Mouse (Mus musculus) brain, adult 10 weeks (tissue): Measurements from ENCODE around the gene Bloc1s1. TPM values are rescaled to one million over a fixed set of nuclear protein-coding genes. Genes with fewer than 3 reads are reported as not detected.

ENCODE experiments used
- polyA plus RNA-seq: library from polyadenylated mRNA; stranded (reverse); fragments of 350-450 nt; fragmentation: Illumina TruSeq; extraction: RNeasy Lipid Tissue Mini Kit (QIAGEN cat#74804); gene quantifications from one replicate; pipeline ENCODE4 v1.2.3, GENCODE M21; 2015; ENCODE audit warnings: low read depth, low replicate concordance

Bloc1s1 gene
- polyA plus RNA-seq: 236 TPM

GRCm38 (mm10) chr10:128923935-128924334 lies at the start of gene Bloc1s1:
TSS of gene Bloc1s1 (minus strand) at chr10:128924035.

GRCm38 (mm10) chr10:128960590-128961584 lies 37.1 kb upstream of the Bloc1s1 start, which contains the start of gene Mettl7b:
TSS of gene Mettl7b (minus strand) at chr10:128960988.

DNA sequence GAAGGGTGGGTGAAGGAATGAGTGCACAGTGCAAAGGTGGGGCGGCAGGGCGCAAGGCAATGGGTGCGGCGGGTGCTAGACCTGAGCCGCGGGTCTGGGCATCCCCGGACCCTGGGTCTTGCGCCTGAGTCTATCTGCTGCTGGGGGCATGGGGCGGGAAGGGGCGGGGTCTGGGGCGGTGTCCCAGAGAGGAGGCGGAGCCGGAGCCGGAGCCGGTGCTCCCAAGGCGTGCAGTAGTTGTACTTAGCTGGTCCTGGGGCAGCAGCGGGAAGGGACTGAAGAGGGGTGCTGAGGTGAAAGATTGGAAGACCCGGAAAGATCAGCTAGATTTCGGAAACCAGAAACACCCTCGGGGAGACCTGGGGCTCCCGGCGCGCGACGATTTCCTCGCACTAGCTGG lies 9.7 kb upstream of the Bloc1s1 start, which contains the start of gene Itga7:
Itga7 (plus strand) TSS at position 245 of the 400 bp plus-strand sequence.

DNA sequence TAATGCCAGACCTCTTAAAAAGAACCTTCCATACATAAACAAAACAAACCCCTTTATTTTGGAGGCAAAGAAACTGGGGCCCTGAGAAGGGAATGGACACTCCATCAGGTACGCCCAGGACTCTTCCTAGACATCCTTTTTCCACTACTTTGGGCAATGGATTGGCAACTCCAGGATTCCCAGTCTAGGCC lies 1.1 kb downstream of the Bloc1s1 start, which contains the start of gene Rdh5:
Rdh5 (minus strand) TSS at position 67 of the 191 bp plus-strand sequence.

DNA sequence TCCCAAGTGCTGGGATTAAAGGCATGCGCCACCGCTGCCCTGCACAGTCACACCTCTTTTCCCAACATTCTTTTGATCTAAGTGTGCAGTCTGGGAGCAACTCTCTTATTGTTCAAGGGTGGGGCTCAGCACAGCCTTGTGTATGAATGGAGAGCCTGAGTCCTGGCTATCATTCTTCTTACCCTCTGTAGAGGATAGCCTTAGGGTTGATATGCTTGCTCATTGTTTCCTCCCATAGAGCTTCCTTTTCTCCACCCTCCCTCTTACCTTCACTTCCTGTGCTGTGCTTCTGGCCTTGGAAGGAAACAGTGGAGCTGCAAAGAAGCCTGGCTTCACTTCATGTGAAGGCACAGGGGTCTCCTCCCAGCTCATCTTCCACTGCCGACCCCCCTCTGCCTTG lies 23.1 kb downstream of the Bloc1s1 start, which contains the start of gene Cd63:
Cd63 (plus strand) TSS at position 292 of the 400 bp plus-strand sequence.

DNA sequence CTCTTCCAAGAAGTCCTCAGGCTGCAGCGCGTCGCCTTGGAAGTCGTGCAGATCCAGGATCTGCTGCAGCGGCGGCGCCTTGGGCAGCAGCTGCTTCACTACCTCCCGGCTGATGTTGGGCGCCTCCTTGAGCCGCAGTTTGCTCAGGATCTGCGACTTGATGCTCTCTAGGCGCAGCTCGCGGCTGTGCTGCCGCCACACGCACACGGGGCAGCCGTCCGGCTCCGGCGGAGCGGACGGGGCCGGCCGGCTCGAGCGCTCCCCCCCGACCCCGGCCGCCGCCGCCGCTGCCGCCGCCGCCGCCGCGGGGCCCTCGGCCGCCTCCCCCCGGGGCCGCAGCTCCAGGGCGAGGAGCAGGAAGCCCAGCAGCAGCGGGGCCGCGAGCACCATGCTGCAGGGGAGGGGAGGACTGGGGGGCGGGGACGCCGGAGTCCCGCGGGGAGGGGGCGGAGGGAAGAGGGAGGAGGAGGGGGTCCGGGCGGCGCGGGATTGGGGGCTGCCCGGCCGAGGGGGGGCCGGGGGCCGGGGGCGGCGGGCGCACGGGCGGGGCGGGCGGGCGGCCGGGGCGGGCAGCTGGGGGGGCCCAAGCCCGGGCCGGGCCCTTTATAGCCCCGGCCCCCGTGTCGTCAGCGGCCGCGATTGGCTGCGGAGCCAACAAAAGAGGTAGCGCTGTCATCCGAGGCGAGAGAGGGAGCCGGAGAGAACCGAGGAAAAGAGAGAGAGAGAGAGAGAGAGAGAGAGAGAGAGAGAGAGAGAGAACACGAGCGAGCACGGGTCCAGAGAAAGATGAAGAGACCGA lies 32.3 kb downstream of the Bloc1s1 start, which contains the start of gene Gdf11:
Gdf11 (minus strand) TSS at position 423 of the 799 bp plus-strand sequence.

Other genes starting within 250 kb of the Bloc1s1 start
- 13.6 TPM for gene Suox, start 250.0 kb downstream of the Bloc1s1 start, polyA plus RNA-seq
- 144 TPM for gene Rab5b, start 227.8 kb downstream of the Bloc1s1 start, polyA plus RNA-seq
- gene Pmel, start 219.8 kb downstream of the Bloc1s1 start, polyA plus RNA-seq: 1.2 TPM
- gene Cdk2, start 219.0 kb downstream of the Bloc1s1 start, polyA plus RNA-seq: 3.0 TPM
- gene Dgka, start 179.2 kb downstream of the Bloc1s1 start, polyA plus RNA-seq: 7.5 TPM
- gene Pym1, start 176.1 kb downstream of the Bloc1s1 start, polyA plus RNA-seq: 35.5 TPM
- gene Mmp19, start 133.1 kb downstream of the Bloc1s1 start, polyA plus RNA-seq: 0.30 TPM
- 51.2 TPM for gene Dnajc14, start 120.0 kb downstream of the Bloc1s1 start, polyA plus RNA-seq
- gene Tmem198b, start 119.7 kb downstream of the Bloc1s1 start, polyA plus RNA-seq: 8.9 TPM
- gene Sarnp, start 106.7 kb downstream of the Bloc1s1 start, polyA plus RNA-seq: 99.3 TPM
- gene Ormdl2, start 102.4 kb downstream of the Bloc1s1 start, polyA plus RNA-seq: 18.1 TPM
- 12.4 TPM for gene Gdf11, start 32.3 kb downstream of the Bloc1s1 start, polyA plus RNA-seq
- 142 TPM for gene Cd63, start 23.0 kb downstream of the Bloc1s1 start, polyA plus RNA-seq
- 12.8 TPM for gene Rdh5, start 1.1 kb downstream of the Bloc1s1 start, polyA plus RNA-seq
- 14.0 TPM for gene Itga7, start 9.8 kb upstream of the Bloc1s1 start, polyA plus RNA-seq
- not detected for gene Mettl7b, start 37.0 kb upstream of the Bloc1s1 start, polyA plus RNA-seq
- not detected for gene Olfr9, start 65.4 kb upstream of the Bloc1s1 start, polyA plus RNA-seq
- not detected for gene Olfr763, start 86.8 kb upstream of the Bloc1s1 start, polyA plus RNA-seq
- gene Olfr764-ps1, start 115.9 kb upstream of the Bloc1s1 start, polyA plus RNA-seq: not detected
- not detected for gene Olfr765, start 126.0 kb upstream of the Bloc1s1 start, polyA plus RNA-seq
- not detected for gene Olfr766-ps1, start 144.9 kb upstream of the Bloc1s1 start, polyA plus RNA-seq
- gene Olfr767, start 158.9 kb upstream of the Bloc1s1 start, polyA plus RNA-seq: not detected
- not detected for gene Olfr768, start 175.3 kb upstream of the Bloc1s1 start, polyA plus RNA-seq
- not detected for gene Olfr769, start 193.8 kb upstream of the Bloc1s1 start, polyA plus RNA-seq
- not detected for gene Olfr770, start 215.0 kb upstream of the Bloc1s1 start, polyA plus RNA-seq
- gene Olfr771, start 240.7 kb upstream of the Bloc1s1 start, polyA plus RNA-seq: not detected